Mouse (Mus musculus) spleen, adult 2 months (tissue): ENCODE results near the gene Ninj1.

Source experiments
- CTCF ChIP-seq: fragments of 200-500 bp; IDR thresholded peaks from 2 replicates; pipeline ENCODE4 v1.5.1; 2011; ENCODE audit warnings: mild to moderate bottlenecking, inconsistent platforms; ENCODE audit not compliant: insufficient read depth, insufficient read length, insufficient replicate concordance; ENCODE audit errors: extremely low read depth
- POLR2A ChIP-seq: fragments of 200-500 bp; IDR thresholded peaks from 2 replicates; pipeline ENCODE4 v1.6.1; 2011; ENCODE audit warnings: low read depth, low read length, inconsistent platforms

- TF ChIP-seq CTCF = no peak
- TF ChIP-seq POLR2A = no peak
Measured at GRCm38 (mm10) chr13:49216808-49217561, 29.7 kb downstream of the Ninj1 start.
